Mouse (Mus musculus) ovary, adult 18-20 months (tissue): Measurements from ENCODE around the gene Lrrc27.
A peak's percentile ranks its signal among the peaks of the same experiment; 100 is the strongest.

Experiments used
- DNase-seq: peaks from one replicate; pipeline ENCODE4 v3.0.0; 2022; ENCODE audit warnings: low spot score, mixed read lengths

Gene Lrrc27

GRCm38 (mm10) chr7:139275586-139275985 is 62.8 kb downstream of the Lrrc27 start:
- DNase-seq, result no peak

- DNase-seq, result no peak
These were observed 63.4 kb downstream of the Lrrc27 start for GRCm38 (mm10) chr7:139276150-139276549.

- no peak for DNase-seq
These were observed 64.7 kb downstream of the Lrrc27 start for GRCm38 (mm10) chr7:139277536-139277935.

GRCm38 (mm10) chr7:139279571-139279970 is 66.8 kb downstream of the Lrrc27 start:
- no peak for DNase-seq

- DNase-seq, result no peak
These were observed 67.3 kb downstream of the Lrrc27 start for GRCm38 (mm10) chr7:139280044-139280443.

GRCm38 (mm10) chr7:139281195-139281594 is 68.4 kb downstream of the Lrrc27 start:
- no peak for DNase-seq

- DNase-seq, result no peak
These were observed 69.2 kb downstream of the Lrrc27 start for GRCm38 (mm10) chr7:139282037-139282436.

GRCm38 (mm10) chr7:139285295-139285943 is 72.6 kb downstream of the Lrrc27 start:
- DNase-seq, result no peak

- peak; percentile 75 for DNase-seq
These were observed 75.8 kb downstream of the Lrrc27 start for GRCm38 (mm10) chr7:139288540-139288939.
